Mouse (Mus musculus): ENCODE data around the gene Crybg1. TPM values are rescaled to one million over a fixed set of nuclear protein-coding genes. Genes with fewer than 3 reads are reported as not detected.

Gene Crybg1
- polyA plus RNA-seq, 1 experiment, result 0.40 TPM

DNA sequence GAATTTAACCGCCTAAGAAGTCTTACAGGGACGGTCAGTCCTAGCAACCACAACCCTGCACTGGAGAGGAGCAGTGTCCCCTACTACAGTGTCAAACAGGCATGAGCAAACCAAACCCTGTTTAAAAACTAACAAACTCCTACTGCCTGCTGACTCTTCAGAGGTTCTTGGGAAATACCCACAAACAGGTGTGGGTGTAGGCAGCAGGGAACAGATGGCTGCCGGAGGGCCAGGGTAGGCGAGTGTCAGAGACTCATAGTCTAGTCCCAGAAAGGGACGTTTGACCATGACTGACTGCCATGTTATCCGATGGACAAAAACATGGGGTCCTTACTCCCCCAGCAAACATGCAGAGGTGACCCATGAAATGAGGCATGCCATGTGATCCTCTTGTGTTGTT, 97.7 kb downstream of the Crybg1 start:
- Histone ChIP-seq H3K4me1 (ENCODE audit: control insufficient read depth, insufficient read depth, low read length) (no peaks in the 10 kb centered on the region), H3K27ac (ENCODE audit: insufficient read depth, low read length) (no peak overlapping the region), H3K4me3 (ENCODE audit: insufficient read depth, low read length) (no peak overlapping the region)
- TF ChIP-seq CTCF (IDR thresholded peaks at IDR 0.05; ENCODE audit: extremely low read depth, insufficient read depth, low read length) (no peak), POLR2A (IDR thresholded peaks at IDR 0.05; ENCODE audit: extremely low read depth, insufficient read depth, low read length) (no peak)

DNA sequence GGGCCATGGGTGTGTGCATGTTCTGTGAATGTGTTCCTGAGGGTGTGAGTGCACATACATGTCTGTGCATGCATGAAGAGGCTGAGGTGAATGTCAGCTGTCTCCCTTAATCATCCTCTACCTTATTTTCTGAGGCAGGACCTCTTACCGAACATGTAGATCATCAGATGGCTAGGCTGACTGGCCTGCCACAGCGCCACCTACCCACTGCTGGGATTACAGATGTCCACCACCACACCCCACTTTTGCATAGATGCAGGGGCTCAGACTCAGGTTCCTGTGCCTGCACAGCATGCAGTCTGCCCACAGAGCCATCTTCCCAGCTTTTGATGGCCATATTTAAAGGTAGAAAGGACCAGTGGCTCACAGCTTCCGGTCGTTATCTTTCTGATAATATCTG, 103.9 kb downstream of the Crybg1 start:
- no peak overlapping the region for H3K4me3 ChIP-seq (ENCODE audit: insufficient read depth, low read length)
- H3K27ac ChIP-seq (ENCODE audit: insufficient read depth, low read length), result no peak overlapping the region
- H3K4me1 ChIP-seq (ENCODE audit: control insufficient read depth, insufficient read depth, low read length), result no peaks in the 10 kb centered on the region
- no peak for TF ChIP-seq CTCF (IDR thresholded peaks at IDR 0.05; ENCODE audit: extremely low read depth, insufficient read depth, low read length)
- TF ChIP-seq POLR2A (IDR thresholded peaks at IDR 0.05; ENCODE audit: extremely low read depth, insufficient read depth, low read length), result no peak

DNA sequence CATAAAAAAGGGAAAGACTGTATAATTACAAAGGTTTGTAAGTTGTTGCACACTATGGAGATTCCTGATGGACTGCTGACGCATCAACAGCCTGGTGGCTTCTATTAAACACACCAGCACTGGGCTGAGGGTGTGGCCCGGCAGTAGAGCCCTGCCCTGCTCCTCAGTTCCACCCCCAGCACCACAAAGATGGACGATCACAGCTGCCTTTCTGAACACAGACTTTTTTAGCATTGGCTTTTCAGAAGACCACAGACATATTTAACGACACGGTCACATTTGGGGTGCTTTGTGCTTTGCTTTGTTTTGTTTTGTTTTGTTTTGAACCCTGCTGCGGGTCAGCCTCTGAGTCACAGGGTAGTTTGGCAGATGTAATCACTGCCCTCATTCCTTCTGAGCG, 105.0 kb downstream of the Crybg1 start:
- H3K4me1 ChIP-seq (ENCODE audit: control insufficient read depth, insufficient read depth, low read length), result no peaks in the 10 kb centered on the region
- TF ChIP-seq CTCF (IDR thresholded peaks at IDR 0.05; ENCODE audit: extremely low read depth, insufficient read depth, low read length) (no peak), POLR2A (IDR thresholded peaks at IDR 0.05; ENCODE audit: extremely low read depth, insufficient read depth, low read length) (no peak)

DNA sequence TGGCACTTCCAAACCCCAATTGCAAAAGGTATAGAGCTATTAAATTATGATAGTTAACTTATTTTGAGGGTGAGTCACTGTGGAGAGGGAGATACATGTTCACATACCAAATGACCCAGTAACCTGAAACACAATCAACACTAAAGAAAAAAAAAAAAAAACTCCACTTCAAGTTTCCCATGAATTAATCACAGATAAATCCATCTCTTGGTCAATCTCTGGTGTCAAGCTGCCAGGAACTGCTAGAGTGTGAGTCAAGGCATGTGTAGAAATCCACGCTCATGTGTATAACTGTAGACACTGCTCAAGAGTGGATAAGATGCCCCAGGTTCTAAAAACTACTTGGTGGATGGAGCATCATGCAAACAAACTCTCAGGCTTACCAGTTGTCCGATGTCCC, 109.5 kb downstream of the Crybg1 start:
- Histone ChIP-seq H3K4me1 (ENCODE audit: control insufficient read depth, insufficient read depth, low read length) (no peaks in the 10 kb centered on the region), H3K4me3 (ENCODE audit: insufficient read depth, low read length) (no peak overlapping the region), H3K27ac (ENCODE audit: insufficient read depth, low read length) (no peak overlapping the region)
- TF ChIP-seq POLR2A (IDR thresholded peaks at IDR 0.05; ENCODE audit: extremely low read depth, insufficient read depth, low read length) (no peak), CTCF (IDR thresholded peaks at IDR 0.05; ENCODE audit: extremely low read depth, insufficient read depth, low read length) (no peak)

More for the DNA sequence above, 105.0 kb downstream of the Crybg1 start:
- Histone ChIP-seq H3K27ac (ENCODE audit: insufficient read depth, low read length) (no peak overlapping the region), H3K4me3 (ENCODE audit: insufficient read depth, low read length) (no peak overlapping the region)

DNA sequence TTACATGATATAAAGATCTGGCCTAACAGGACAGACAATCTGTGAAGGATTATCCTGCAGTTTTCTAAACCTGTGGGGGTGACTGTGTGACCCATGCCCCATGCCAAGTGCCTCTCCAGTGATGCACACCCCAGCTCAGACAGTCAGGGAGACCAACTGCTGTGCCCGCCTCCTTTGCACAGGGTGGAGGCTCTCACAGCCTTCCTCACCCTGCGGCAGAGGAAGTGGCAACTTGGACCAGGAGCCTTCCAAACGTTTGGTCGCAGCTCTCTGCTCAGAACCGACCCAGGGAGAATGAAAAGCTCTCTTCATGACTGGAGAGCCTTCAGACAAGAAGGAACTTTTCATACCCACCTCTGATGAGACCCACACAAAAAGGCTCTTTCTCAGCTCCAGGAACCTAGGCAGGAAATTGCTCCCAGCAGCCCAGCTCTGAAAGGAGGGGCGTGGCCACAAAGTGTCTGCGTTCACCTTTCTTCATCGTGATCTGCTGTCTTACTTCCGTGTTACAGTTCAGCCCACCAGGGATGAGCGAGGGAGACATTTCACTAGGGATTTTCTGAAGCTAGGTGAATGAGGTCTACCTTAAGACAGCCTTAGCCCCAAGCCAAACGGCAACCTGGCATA, 110.6 kb downstream of the Crybg1 start:
- no peaks in the 10 kb centered on the region for H3K4me1 ChIP-seq (ENCODE audit: control insufficient read depth, insufficient read depth, low read length)
- TF ChIP-seq POLR2A (IDR thresholded peaks at IDR 0.05; ENCODE audit: extremely low read depth, insufficient read depth, low read length) (no peak), CTCF (IDR thresholded peaks at IDR 0.05; ENCODE audit: extremely low read depth, insufficient read depth, low read length) (no peak)
- no peak overlapping the region for H3K4me3 ChIP-seq (ENCODE audit: insufficient read depth, low read length)
- no peak overlapping the region for H3K27ac ChIP-seq (ENCODE audit: insufficient read depth, low read length)

DNA sequence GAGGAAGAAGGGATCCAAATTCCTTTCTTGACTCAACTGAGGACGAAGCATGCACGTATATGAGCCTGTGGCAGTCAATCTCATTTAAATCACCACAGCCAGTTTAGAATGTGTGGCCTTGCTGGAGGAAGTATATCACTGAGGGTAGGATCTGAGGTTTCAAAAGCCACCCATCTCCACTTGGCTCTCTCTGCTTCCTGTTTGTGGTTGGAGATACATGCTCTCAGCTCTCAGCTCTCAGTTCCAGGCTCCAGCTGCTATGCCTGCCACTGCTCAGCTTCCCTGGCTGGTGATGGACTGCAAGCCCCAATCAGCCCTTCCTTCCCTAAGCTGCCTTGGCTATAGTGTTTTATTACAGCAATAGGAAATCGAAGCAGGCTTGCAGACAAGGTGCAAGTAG, 119.1 kb downstream of the Crybg1 start:
- no peak overlapping the region for H3K27ac ChIP-seq (ENCODE audit: insufficient read depth, low read length)
- no peak overlapping the region for H3K4me3 ChIP-seq (ENCODE audit: insufficient read depth, low read length)
- no peaks in the 10 kb centered on the region for H3K4me1 ChIP-seq (ENCODE audit: control insufficient read depth, insufficient read depth, low read length)
- TF ChIP-seq CTCF (IDR thresholded peaks at IDR 0.05; ENCODE audit: extremely low read depth, insufficient read depth, low read length), result no peak
- TF ChIP-seq POLR2A (IDR thresholded peaks at IDR 0.05; ENCODE audit: extremely low read depth, insufficient read depth, low read length), result no peak

DNA sequence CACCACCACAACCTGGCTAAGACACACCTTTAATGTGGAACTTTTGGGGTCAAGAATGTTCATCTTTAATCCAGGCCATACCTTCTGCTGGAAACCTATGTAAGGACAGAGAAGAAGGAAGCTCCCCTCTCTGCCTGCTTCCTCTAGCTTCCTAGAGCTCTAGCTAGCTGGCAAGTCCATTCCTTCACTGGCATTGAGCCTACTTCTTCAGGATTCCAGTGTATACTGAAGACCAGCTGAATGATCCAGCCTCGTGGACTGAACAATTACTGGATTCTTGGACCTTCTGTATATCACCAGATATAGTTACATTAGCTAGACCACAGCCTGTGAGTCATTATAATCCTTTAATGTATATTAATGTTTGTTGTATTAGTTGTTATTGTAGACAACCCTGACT, 121.4 kb downstream of the Crybg1 start:
- Histone ChIP-seq H3K4me1 (ENCODE audit: control insufficient read depth, insufficient read depth, low read length) (no peaks in the 10 kb centered on the region), H3K27ac (ENCODE audit: insufficient read depth, low read length) (no peak overlapping the region), H3K4me3 (ENCODE audit: insufficient read depth, low read length) (no peak overlapping the region)
- TF ChIP-seq POLR2A (IDR thresholded peaks at IDR 0.05; ENCODE audit: extremely low read depth, insufficient read depth, low read length) (no peak), CTCF (IDR thresholded peaks at IDR 0.05; ENCODE audit: extremely low read depth, insufficient read depth, low read length) (no peak)

DNA sequence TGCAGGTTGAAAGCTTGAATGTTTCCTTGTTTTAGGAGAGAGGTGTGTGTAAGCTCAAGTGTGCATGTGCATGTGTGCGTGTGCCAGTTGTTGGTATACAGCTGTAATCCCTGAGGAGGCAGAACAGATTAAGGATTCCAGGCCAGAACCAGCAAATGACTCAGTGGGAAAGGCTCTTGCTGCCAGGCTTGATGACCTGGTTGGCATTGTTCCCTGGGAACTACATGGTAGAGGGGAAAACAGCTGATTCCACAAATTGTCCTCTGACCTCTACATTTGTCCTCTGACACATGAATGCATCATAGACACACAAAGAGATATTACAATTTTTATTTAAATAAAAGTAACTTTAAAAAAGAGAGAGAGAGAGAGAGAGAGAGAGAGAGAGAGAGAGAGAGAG, 122.5 kb downstream of the Crybg1 start:
- TF ChIP-seq CTCF (IDR thresholded peaks at IDR 0.05; ENCODE audit: extremely low read depth, insufficient read depth, low read length), result no peak
- no peak for TF ChIP-seq POLR2A (IDR thresholded peaks at IDR 0.05; ENCODE audit: extremely low read depth, insufficient read depth, low read length)
- H3K4me1 ChIP-seq (ENCODE audit: control insufficient read depth, insufficient read depth, low read length), result no peaks in the 10 kb centered on the region
- H3K4me3 ChIP-seq (ENCODE audit: insufficient read depth, low read length), result no peak overlapping the region
- no peak overlapping the region for H3K27ac ChIP-seq (ENCODE audit: insufficient read depth, low read length)

DNA sequence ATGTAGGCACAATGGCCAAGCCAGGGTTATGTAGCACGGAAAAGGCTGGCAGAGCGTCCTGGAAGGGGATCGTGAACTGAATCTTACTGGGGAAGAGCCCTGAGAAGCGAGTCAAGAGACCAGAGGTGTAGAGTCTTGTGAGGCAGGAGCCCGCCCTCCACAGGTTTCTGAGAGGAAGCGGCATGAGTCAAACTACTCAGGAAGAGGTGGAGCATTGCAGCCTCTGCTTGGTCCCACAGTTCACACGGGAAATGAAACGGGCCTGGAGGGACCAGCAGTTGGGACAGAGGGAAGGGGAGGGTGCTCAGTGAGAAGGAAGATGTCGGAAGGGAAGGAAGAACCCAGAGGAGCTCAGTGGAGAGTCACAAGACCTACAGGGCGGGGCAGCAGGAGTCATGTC, 123.9 kb downstream of the Crybg1 start:
- TF ChIP-seq CTCF (IDR thresholded peaks at IDR 0.05; ENCODE audit: extremely low read depth, insufficient read depth, low read length), result no peak
- no peak for TF ChIP-seq POLR2A (IDR thresholded peaks at IDR 0.05; ENCODE audit: extremely low read depth, insufficient read depth, low read length)
- H3K4me1 ChIP-seq (ENCODE audit: control insufficient read depth, insufficient read depth, low read length), result no peaks in the 10 kb centered on the region
- no peak overlapping the region for H3K4me3 ChIP-seq (ENCODE audit: insufficient read depth, low read length)
- H3K27ac ChIP-seq (ENCODE audit: insufficient read depth, low read length), result no peak overlapping the region

DNA sequence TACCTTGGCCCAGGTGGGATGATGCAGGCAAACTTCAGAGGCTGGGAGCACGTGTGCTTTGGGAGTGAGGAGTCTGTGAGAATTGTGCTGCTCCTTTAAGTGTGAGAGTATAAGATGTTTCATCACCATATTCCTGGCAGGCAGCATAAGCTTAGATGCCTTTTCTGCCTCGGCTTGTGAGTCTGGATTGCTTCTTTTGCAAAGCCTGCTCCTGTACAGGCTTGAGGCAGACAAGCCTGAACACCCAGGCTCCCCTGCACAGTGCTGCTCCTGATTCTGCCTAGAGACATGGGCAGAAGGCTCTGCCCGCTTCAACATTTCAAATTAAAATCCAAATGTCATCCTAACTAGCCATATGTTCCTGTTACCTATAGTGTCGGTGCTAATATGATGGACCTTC, 128.5 kb downstream of the Crybg1 start:
- no peak for TF ChIP-seq CTCF (IDR thresholded peaks at IDR 0.05; ENCODE audit: extremely low read depth, insufficient read depth, low read length)
- no peak overlapping the region for H3K4me3 ChIP-seq (ENCODE audit: insufficient read depth, low read length)
- no peaks in the 10 kb centered on the region for H3K4me1 ChIP-seq (ENCODE audit: control insufficient read depth, insufficient read depth, low read length)
- H3K27ac ChIP-seq (ENCODE audit: insufficient read depth, low read length), result no peak overlapping the region

All from cortical plate, adult 2 months (tissue).